Mouse (Mus musculus): ENCODE measurements around the gene 4930595D18Rik.

4930595D18Rik gene

GRCm38 (mm10) chr12:111165831-111166591, 18.3 kb downstream of the 4930595D18Rik start, which contains the start of gene Traf3:
Traf3 (plus strand) TSS chr12:111166370.
- ATAC-seq (ENCODE audit: low TSS enrichment), result no peak

- no peak for ATAC-seq (ENCODE audit: low TSS enrichment)
Observed at GRCm38 (mm10) chr12:111165146-111165812, 19.0 kb downstream of the 4930595D18Rik start.

GRCm38 (mm10) chr12:111164310-111164751, 20.0 kb downstream of the 4930595D18Rik start:
- ATAC-seq (ENCODE audit: low TSS enrichment), result peak; percentile 68

GRCm38 (mm10) chr12:111162312-111163061, 21.8 kb downstream of the 4930595D18Rik start:
- peak; percentile 49 for ATAC-seq (ENCODE audit: low TSS enrichment)

- no peak for ATAC-seq (ENCODE audit: low TSS enrichment)
Observed at GRCm38 (mm10) chr12:111161943-111162311, 22.4 kb downstream of the 4930595D18Rik start.

GRCm38 (mm10) chr12:111160871-111161270, 23.4 kb downstream of the 4930595D18Rik start:
- no peak for ATAC-seq (ENCODE audit: low TSS enrichment)

- no peak for ATAC-seq (ENCODE audit: low TSS enrichment)
Observed at GRCm38 (mm10) chr12:111159659-111160428, 24.4 kb downstream of the 4930595D18Rik start.

- no peak for ATAC-seq (ENCODE audit: low TSS enrichment)
Observed at GRCm38 (mm10) chr12:111155756-111156155, 28.5 kb downstream of the 4930595D18Rik start.

- ATAC-seq (ENCODE audit: low TSS enrichment), result no peak
Observed at GRCm38 (mm10) chr12:111154641-111155040, 29.6 kb downstream of the 4930595D18Rik start.

GRCm38 (mm10) chr12:111153946-111154345, 30.3 kb downstream of the 4930595D18Rik start:
- ATAC-seq (ENCODE audit: low TSS enrichment), result no peak

GRCm38 (mm10) chr12:111152981-111153710, 31.1 kb downstream of the 4930595D18Rik start:
- no peak for ATAC-seq (ENCODE audit: low TSS enrichment)

- ATAC-seq (ENCODE audit: low TSS enrichment), result no peak
Observed at GRCm38 (mm10) chr12:111152579-111152978, 31.7 kb downstream of the 4930595D18Rik start.

- no peak for ATAC-seq (ENCODE audit: low TSS enrichment)
Observed at GRCm38 (mm10) chr12:111151422-111152156, 32.7 kb downstream of the 4930595D18Rik start.

GRCm38 (mm10) chr12:111150236-111150596, 34.1 kb downstream of the 4930595D18Rik start:
- no peak for ATAC-seq (ENCODE audit: low TSS enrichment)

GRCm38 (mm10) chr12:111149495-111150235, 34.6 kb downstream of the 4930595D18Rik start:
- no peak for ATAC-seq (ENCODE audit: low TSS enrichment)

- ATAC-seq (ENCODE audit: low TSS enrichment), result peak; percentile 74
Observed at GRCm38 (mm10) chr12:111145269-111145668, 39.0 kb downstream of the 4930595D18Rik start.

- no peak for ATAC-seq (ENCODE audit: low TSS enrichment)
Observed at GRCm38 (mm10) chr12:111144598-111144997, 39.7 kb downstream of the 4930595D18Rik start.

GRCm38 (mm10) chr12:111143509-111144063, 40.7 kb downstream of the 4930595D18Rik start:
- ATAC-seq (ENCODE audit: low TSS enrichment), result no peak; the same call in 1 of the 2 replicates

GRCm38 (mm10) chr12:111143005-111143508, 41.2 kb downstream of the 4930595D18Rik start:
- peak; percentile 67; the same call in 1 of the 2 replicates for ATAC-seq (ENCODE audit: low TSS enrichment)

Measured in frontal cortex, adult (tissue).